Mouse (Mus musculus) MEL-GATA-1-ER (cell line): Measurements from ENCODE around the gene Map1lc3b.
"Not testable (repeated sequence)": the region's sequence is repeated elsewhere in the genome, so short reads cannot be mapped to it uniquely, and the experiment has no call there.

Source experiments
- DNase-seq: peaks from one replicate; pipeline ENCODE4 v3.0.0-alpha.2; 2012; ENCODE audit warnings: low read depth; ENCODE audit errors: extremely low read depth

Gene Map1lc3b

GRCm38 (mm10) chr8:121572121-121572520 lies 18.0 kb upstream of the Map1lc3b start:
- DNase-seq = no peak

GRCm38 (mm10) chr8:121573275-121573674 lies 16.9 kb upstream of the Map1lc3b start:
- no peak for DNase-seq

- no peak for DNase-seq
These were observed 14.5 kb upstream of the Map1lc3b start for GRCm38 (mm10) chr8:121575661-121576060.

GRCm38 (mm10) chr8:121577751-121578675 lies 12.1 kb upstream of the Map1lc3b start:
- peak; percentile 26 for DNase-seq

GRCm38 (mm10) chr8:121578676-121579451 lies 11.3 kb upstream of the Map1lc3b start, which contains the start of gene Fbxo31:
Gene Fbxo31, minus strand, starts transcription at chr8:121578806.
- DNase-seq = peak; percentile 90

GRCm38 (mm10) chr8:121580465-121580864 lies 9.7 kb upstream of the Map1lc3b start:
- no peak for DNase-seq

GRCm38 (mm10) chr8:121583653-121584052 lies 6.5 kb upstream of the Map1lc3b start:
- DNase-seq = no peak

- DNase-seq = peak; percentile 54
These were observed 5.4 kb upstream of the Map1lc3b start for GRCm38 (mm10) chr8:121584730-121585129.

- DNase-seq = peak; percentile 96
These were observed 4.9 kb upstream of the Map1lc3b start for GRCm38 (mm10) chr8:121585159-121585825.

GRCm38 (mm10) chr8:121588750-121589149 lies 1.4 kb upstream of the Map1lc3b start:
- DNase-seq = peak; percentile 56

- DNase-seq = peak; percentile 11
These were observed 895 bp upstream of the Map1lc3b start for GRCm38 (mm10) chr8:121589205-121589726.

- DNase-seq = peak; percentile 54
These were observed 1.3 kb downstream of the Map1lc3b start for GRCm38 (mm10) chr8:121591178-121592066.

GRCm38 (mm10) chr8:121593293-121593692 lies 3.1 kb downstream of the Map1lc3b start:
- DNase-seq = no peak

- no peak for DNase-seq
These were observed 3.8 kb downstream of the Map1lc3b start for GRCm38 (mm10) chr8:121593983-121594382.

- not testable (repeated sequence) for DNase-seq
These were observed 7.3 kb downstream of the Map1lc3b start for GRCm38 (mm10) chr8:121597492-121597891.

GRCm38 (mm10) chr8:121598190-121598589 lies 8.0 kb downstream of the Map1lc3b start:
- DNase-seq = no peak

- peak; percentile 29 for DNase-seq
These were observed 8.7 kb downstream of the Map1lc3b start for GRCm38 (mm10) chr8:121598892-121599291.

GRCm38 (mm10) chr8:121599842-121600241 lies 9.7 kb downstream of the Map1lc3b start:
- DNase-seq = no peak

- DNase-seq = no peak
These were observed 12.2 kb downstream of the Map1lc3b start for GRCm38 (mm10) chr8:121602411-121602810.

- DNase-seq = peak; percentile 26
These were observed 12.7 kb downstream of the Map1lc3b start for GRCm38 (mm10) chr8:121602860-121603259.
